In genomic region chr15:80090741-80091120, GRCm38 (mm10) we compare ENCODE assay signal across 8 mouse cellular contexts. TPM values are rescaled to one million over a fixed set of nuclear protein-coding genes. Genes with fewer than 3 reads are reported as not detected.
DNase-seq lines count a peak whose midpoint lies in the region; ATAC-seq and TF ChIP-seq lines count a peak whose summit lies in the region.

No protein-coding gene starts in this region.

- H3K9ac ChIP-seq in hindbrain, embryonic 15.5 days, result peak overlapping the region; percentile 74
- H3K9ac ChIP-seq in midbrain, embryonic 14.5 days (replicated peaks; ENCODE audit: low read length), result peak overlapping the region; percentile 84

- peak overlapping the region; percentile 77 for H3K4me2 ChIP-seq in hindbrain, embryonic 15.5 days
- H3K4me2 ChIP-seq in midbrain, embryonic 14.5 days (ENCODE audit: low read length), result peak overlapping the region; percentile 76

- peak; percentile 54 for DNase-seq in cerebellum, adult 11-12 months
- DNase-seq in cerebellum, postnatal 4 days (ENCODE audit: low spot score in 2 of 2), result no peak
- DNase-seq in thymus, adult 2 months, result peak; percentile 25
- no peak for DNase-seq in thymus, adult 18-20 months
- DNase-seq in midbrain, embryonic 14.5 days, result peak; percentile 65
- no peak for DNase-seq in urinary bladder, postnatal 10 days (ENCODE audit: low spot score)
- no peak for DNase-seq in urinary bladder, adult 2 months (ENCODE audit: low spot score)

- no peaks in the 10 kb centered on the region; the same call in 1 of the 2 replicates for H3K27me3 ChIP-seq in thymus, adult 2 months (ENCODE audit: control insufficient read depth, insufficient read depth, low read length)
- no peaks in the 10 kb centered on the region for H3K27me3 ChIP-seq in hindbrain, embryonic 15.5 days
- H3K27me3 ChIP-seq in midbrain, embryonic 14.5 days (ENCODE audit: control insufficient read depth, insufficient read depth, low read length), result no peaks in the 10 kb centered on the region; the same call in 1 of the 2 replicates

- no peaks in the 10 kb centered on the region for H3K36me3 ChIP-seq in thymus, adult 2 months (ENCODE audit: control insufficient read depth, insufficient read depth, low read length)
- H3K36me3 ChIP-seq in hindbrain, embryonic 15.5 days, result no peaks in the 10 kb centered on the region
- H3K36me3 ChIP-seq in midbrain, embryonic 14.5 days (ENCODE audit: control insufficient read depth, insufficient read depth, low read length), result no peaks in the 10 kb centered on the region

- peaks cover 12% of the 10 kb centered on the region for H3K4me1 ChIP-seq in thymus, adult 2 months (replicated peaks; ENCODE audit: control insufficient read depth, insufficient read depth, low read length)
- H3K4me1 ChIP-seq in hindbrain, embryonic 15.5 days (replicated peaks), result peaks cover 32% of the 10 kb centered on the region
- H3K4me1 ChIP-seq in midbrain, embryonic 14.5 days (ENCODE audit: control insufficient read depth, insufficient read depth, low read length), result peaks cover 8% of the 10 kb centered on the region; the same call in 1 of the 2 replicates

- 5% methylated on average over 17 of the region's 17 CpGs for WGBS in thymus, adult 2 months
- WGBS in hindbrain, embryonic 15.5 days, result 1% methylated on average over 17 of the region's 17 CpGs
- 1% methylated on average over 17 of the region's 17 CpGs for WGBS in midbrain, embryonic 14.5 days

- peak overlapping the region; percentile 41 for H3K4me3 ChIP-seq in thymus, adult 2 months (ENCODE audit: control insufficient read depth, insufficient read depth, low read length)
- H3K4me3 ChIP-seq in hindbrain, embryonic 15.5 days, result peak overlapping the region; percentile 83
- H3K4me3 ChIP-seq in midbrain, embryonic 14.5 days (replicated peaks; ENCODE audit: low read depth, low read length), result peak overlapping the region; percentile 75

- ATAC-seq in hindbrain, embryonic 15.5 days (ENCODE audit: low FRiP score, low read depth), result no peak
- 0 out of 2 replicates have a peak, but pooled peaks have one; percentile 58 for ATAC-seq in midbrain, embryonic 14.5 days (ENCODE audit: low FRiP score, low TSS enrichment)

- TF ChIP-seq CTCF in thymus, adult 2 months (IDR thresholded peaks at IDR 0.05; ENCODE audit: borderline replicate concordance, control insufficient read depth, extremely low read depth, insufficient read depth, low read length, poor library complexity), result no peak

- TF ChIP-seq POLR2A in thymus, adult 2 months (IDR thresholded peaks at IDR 0.05; ENCODE audit: control insufficient read depth, extremely low read depth, insufficient read depth, low read length, poor library complexity), result no peak

- H3K27ac ChIP-seq in thymus, adult 2 months (ENCODE audit: control insufficient read depth, insufficient read depth, low read length), result no peak overlapping the region
- H3K27ac ChIP-seq in hindbrain, embryonic 15.5 days (replicated peaks), result peak overlapping the region; percentile 73
- H3K27ac ChIP-seq in midbrain, embryonic 14.5 days (replicated peaks; ENCODE audit: low read depth, low read length), result 0 out of 2 replicates have a peak overlapping the region, but pooled peaks have one; percentile 26

- no peaks in the 10 kb centered on the region for H3K9me3 ChIP-seq in hindbrain, embryonic 15.5 days
- no peaks in the 10 kb centered on the region for H3K9me3 ChIP-seq in midbrain, embryonic 14.5 days (ENCODE audit: control insufficient read depth, low read length)

RNA-seq across cellular contexts. Expression of gene Syngr1, which starts 0.4 kb away (rescaled TPM):
- 91.8 and 121 TPM in 2 replicates for polyA plus RNA-seq in thymus, adult 2 months (2012; rRNA removed)
- polyA plus RNA-seq in hindbrain, embryonic 15.5 days (2015; fragmentation: Nextera tagmentation; extraction: Ambion mirVana), result 61.5 and 64.3 TPM in 2 replicates
- polyA plus RNA-seq in midbrain, embryonic 14.5 days (2014; fragmentation: Nextera tagmentation; extraction: Ambion mirVana), result 26.3 and 39.4 TPM in 2 replicates
- 54.2 and 62.1 TPM in 2 replicates for polyA plus RNA-seq in urinary bladder, adult 2 months (2012; rRNA removed)

RNA-seq across cellular contexts. Expression of gene Rpl3, which starts 0.9 kb away (rescaled TPM):
- 627 and 715 TPM in 2 replicates for polyA plus RNA-seq in thymus, adult 2 months (2012; rRNA removed)
- polyA plus RNA-seq in hindbrain, embryonic 15.5 days (2015; fragmentation: Nextera tagmentation; extraction: Ambion mirVana), result 547 and 570 TPM in 2 replicates
- polyA plus RNA-seq in midbrain, embryonic 14.5 days (2014; fragmentation: Nextera tagmentation; extraction: Ambion mirVana), result 681 and 724 TPM in 2 replicates
- 1,075 and 1,270 TPM in 2 replicates for polyA plus RNA-seq in urinary bladder, adult 2 months (2012; rRNA removed)

RNA-seq across cellular contexts. Expression of gene Tab1, which starts 42.2 kb away (rescaled TPM):
- 53.8 and 61.0 TPM in 2 replicates for polyA plus RNA-seq in thymus, adult 2 months (2012; rRNA removed)
- polyA plus RNA-seq in hindbrain, embryonic 15.5 days (2015; fragmentation: Nextera tagmentation; extraction: Ambion mirVana), result 37.4 and 40.2 TPM in 2 replicates
- polyA plus RNA-seq in midbrain, embryonic 14.5 days (2014; fragmentation: Nextera tagmentation; extraction: Ambion mirVana), result 37.9 and 42.5 TPM in 2 replicates
- 33.5 and 36.7 TPM in 2 replicates for polyA plus RNA-seq in urinary bladder, adult 2 months (2012; rRNA removed)

Comparison
In these comparisons a context has a peak if more than half of its experiments do, and no peak if none do; other contexts are left out.
1. DNase-seq: peak in cerebellum, adult 11-12 months (single experiment), thymus, adult 2 months (single experiment) and midbrain, embryonic 14.5 days (single experiment); none in cerebellum, postnatal 4 days (0 of 2), thymus, adult 18-20 months (0 of 2), urinary bladder, postnatal 10 days (single experiment) and urinary bladder, adult 2 months (single experiment).
2. Peak in every context shown above with its lines, with median percentiles within 50 percentile points of each other: H3K4me3 ChIP-seq.